10 mouse cellular contexts compared by ENCODE assay signal in the genomic region with DNA sequence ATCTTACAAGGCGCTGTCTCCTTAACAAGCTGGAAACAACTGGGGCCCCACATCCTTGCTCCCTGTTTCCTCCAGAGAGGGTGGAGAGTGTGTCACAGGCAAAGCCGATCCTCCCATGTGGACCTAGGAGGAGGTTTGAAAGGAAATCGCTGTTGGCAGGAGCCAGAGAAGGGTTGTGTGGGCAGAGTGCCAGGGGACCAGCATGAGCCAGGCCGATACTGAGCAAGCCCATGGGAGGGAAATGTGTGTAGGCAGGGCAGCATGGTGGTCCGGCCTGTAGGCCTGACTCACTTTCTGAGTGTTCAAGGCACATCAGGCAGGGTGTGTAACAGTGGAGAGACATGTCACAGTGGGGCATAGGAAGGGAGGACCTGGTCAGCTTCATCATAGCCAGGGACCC. TPM values are rescaled to one million over a fixed set of nuclear protein-coding genes. Genes with fewer than 3 reads are reported as not detected.
DNase-seq lines count a peak whose midpoint lies in the region; ATAC-seq and TF ChIP-seq lines count a peak whose summit lies in the region.
"Had no signal": no experiment of that assay in that cellular context is flagged by ENCODE, and none has a peak within 500 bp of the region (broad histone marks: within the 10 kb centered on the region; RNA-seq: fewer than 3 reads in every experiment).

No protein-coding gene starts in this region.

- 0 out of 2 replicates have a peak, but pooled peaks have one; percentile 28 for ATAC-seq in hindbrain, embryonic 15.5 days (ENCODE audit: low FRiP score, low read depth)
- peak; percentile 47; the same call in 1 of the 2 replicates for ATAC-seq in embryonic facial prominence, embryonic 14.5 days (ENCODE audit: low read depth)
- ATAC-seq in limb, embryonic 14.5 days (ENCODE audit: low FRiP score, low read depth), result 0 out of 2 replicates have a peak, but pooled peaks have one; percentile 31
- no peak for ATAC-seq in activated CD4-positive, CD25-positive, alpha-beta regulatory T cell, adult 4 months
- no peak for ATAC-seq in liver, embryonic 12.5 days
- ATAC-seq: Patski had no signal

- H3K27ac ChIP-seq in hindbrain, embryonic 15.5 days (replicated peaks), result no peak overlapping the region
- H3K27ac ChIP-seq in hindbrain, embryonic 10.5 days, result no peak overlapping the region
- no peak overlapping the region for H3K27ac ChIP-seq in embryonic facial prominence, embryonic 14.5 days (replicated peaks; ENCODE audit: low read depth, low read length)
- H3K27ac ChIP-seq in limb, embryonic 14.5 days (replicated peaks; ENCODE audit: low read depth, low read length), result no peak overlapping the region
- H3K27ac ChIP-seq in liver, embryonic 12.5 days, result no peak overlapping the region
- H3K27ac ChIP-seq: liver, embryonic 14.5 days had no signal

- no peaks in the 10 kb centered on the region for H3K27me3 ChIP-seq in hindbrain, embryonic 15.5 days
- H3K27me3 ChIP-seq in hindbrain, embryonic 10.5 days (ENCODE audit: insufficient read depth, poor library complexity, severe bottlenecking), result peaks cover 28% of the 10 kb centered on the region; the same call in 1 of the 2 replicates
- H3K27me3 ChIP-seq in embryonic facial prominence, embryonic 14.5 days (replicated peaks; ENCODE audit: control insufficient read depth, insufficient read depth, low read length), result no peaks in the 10 kb centered on the region
- no peaks in the 10 kb centered on the region for H3K27me3 ChIP-seq in limb, embryonic 14.5 days (ENCODE audit: control insufficient read depth, insufficient read depth, low read length)
- peaks cover 45% of the 10 kb centered on the region for H3K27me3 ChIP-seq in liver, embryonic 12.5 days (replicated peaks)
- H3K27me3 ChIP-seq: Patski had no signal

- TF ChIP-seq POLR2A in limb, embryonic 14.5 days (IDR thresholded peaks at IDR 0.05; ENCODE audit: borderline replicate concordance, extremely low read depth, insufficient read depth, insufficient read length), result no peak

- no peak overlapping the region for H3K9ac ChIP-seq in hindbrain, embryonic 15.5 days
- H3K9ac ChIP-seq in embryonic facial prominence, embryonic 14.5 days (ENCODE audit: low read depth, low read length), result no peak overlapping the region
- no peak overlapping the region for H3K9ac ChIP-seq in limb, embryonic 14.5 days (ENCODE audit: low read depth, low read length, severe bottlenecking)
- H3K9ac ChIP-seq in liver, embryonic 12.5 days, result no peak overlapping the region
- H3K9ac ChIP-seq: liver, embryonic 14.5 days had no signal

- no peak for DNase-seq in hindbrain, embryonic 10.5 days (ENCODE audit: low spot score)
- DNase-seq in adrenal gland, postnatal 10 days, result peak; percentile 84
- peak; percentile 81 for DNase-seq in embryonic facial prominence, embryonic 14.5 days (ENCODE audit: low spot score)
- no peak for DNase-seq in limb, embryonic 14.5 days (ENCODE audit: low spot score)
- no peak for DNase-seq in neural tube, embryonic 10.5 days (ENCODE audit: extremely low spot score, low spot score)

- H3K4me1 ChIP-seq in hindbrain, embryonic 15.5 days (replicated peaks), result 0 out of 2 replicates have a peak, but pooled peaks cover 9% of the 10 kb centered on the region
- H3K4me1 ChIP-seq in hindbrain, embryonic 10.5 days (replicated peaks), result peaks cover 33% of the 10 kb centered on the region
- H3K4me1 ChIP-seq in embryonic facial prominence, embryonic 14.5 days (ENCODE audit: control insufficient read depth, insufficient read depth, low read length), result peaks cover 17% of the 10 kb centered on the region
- peaks cover 33% of the 10 kb centered on the region for H3K4me1 ChIP-seq in limb, embryonic 14.5 days (ENCODE audit: control insufficient read depth, insufficient read depth, low read length)
- 0 out of 2 replicates have a peak, but pooled peaks cover 3% of the 10 kb centered on the region for H3K4me1 ChIP-seq in liver, embryonic 12.5 days

- no peak overlapping the region for H3K4me3 ChIP-seq in hindbrain, embryonic 15.5 days
- no peak overlapping the region for H3K4me3 ChIP-seq in hindbrain, embryonic 10.5 days
- H3K4me3 ChIP-seq in embryonic facial prominence, embryonic 14.5 days (ENCODE audit: low read depth, low read length), result no peak overlapping the region
- no peak overlapping the region for H3K4me3 ChIP-seq in limb, embryonic 14.5 days (replicated peaks; ENCODE audit: low read length)
- H3K4me3 ChIP-seq in liver, embryonic 12.5 days, result no peak overlapping the region

- no peaks in the 10 kb centered on the region for H3K36me3 ChIP-seq in hindbrain, embryonic 15.5 days
- no peaks in the 10 kb centered on the region for H3K36me3 ChIP-seq in hindbrain, embryonic 10.5 days
- no peaks in the 10 kb centered on the region for H3K36me3 ChIP-seq in embryonic facial prominence, embryonic 14.5 days (ENCODE audit: control insufficient read depth, insufficient read depth, low read length)
- H3K36me3 ChIP-seq in limb, embryonic 14.5 days (ENCODE audit: control insufficient read depth, insufficient read depth, low read length), result no peaks in the 10 kb centered on the region
- no peaks in the 10 kb centered on the region for H3K36me3 ChIP-seq in liver, embryonic 12.5 days

- 49% methylated on average over 5 of the region's 5 CpGs for WGBS in hindbrain, embryonic 15.5 days
- 85% methylated on average over 5 of the region's 5 CpGs for WGBS in hindbrain, embryonic 10.5 days
- 37% methylated on average over 5 of the region's 5 CpGs for WGBS in embryonic facial prominence, embryonic 14.5 days
- WGBS in limb, embryonic 14.5 days, result 48% methylated on average over 5 of the region's 5 CpGs
- WGBS in liver, embryonic 12.5 days (ENCODE audit: insufficient replicate concordance), result 70% methylated on average over 5 of the region's 5 CpGs

- H3K4me2 ChIP-seq in hindbrain, embryonic 15.5 days, result no peak overlapping the region
- no peak overlapping the region for H3K4me2 ChIP-seq in embryonic facial prominence, embryonic 14.5 days (ENCODE audit: low read depth, low read length)
- H3K4me2 ChIP-seq in limb, embryonic 14.5 days (replicated peaks; ENCODE audit: low read depth, low read length, severe bottlenecking), result no peak overlapping the region
- H3K4me2 ChIP-seq in liver, embryonic 12.5 days, result no peak overlapping the region

- H3K9me3 ChIP-seq in hindbrain, embryonic 15.5 days, result no peaks in the 10 kb centered on the region
- H3K9me3 ChIP-seq in hindbrain, embryonic 10.5 days, result no peaks in the 10 kb centered on the region
- no peaks in the 10 kb centered on the region for H3K9me3 ChIP-seq in embryonic facial prominence, embryonic 14.5 days (ENCODE audit: control insufficient read depth, low read length)
- H3K9me3 ChIP-seq in limb, embryonic 14.5 days (ENCODE audit: control insufficient read depth, low read length), result no peaks in the 10 kb centered on the region
- no peaks in the 10 kb centered on the region for H3K9me3 ChIP-seq in liver, embryonic 12.5 days (replicated peaks)

RNA-seq across cellular contexts. Expression of a gene that starts 11.4 kb away (rescaled TPM):
- polyA plus RNA-seq in hindbrain, embryonic 15.5 days (2015; fragmentation: Nextera tagmentation; extraction: Ambion mirVana), result 7.4 and 9.5 TPM in 2 replicates
- polyA plus RNA-seq in hindbrain, embryonic 10.5 days (2016; fragmentation: Nextera tagmentation; extraction: Ambion mirVana), result 10.7 and 12.0 TPM in 2 replicates
- 10 to 100 TPM; 31.6 TPM for total RNA-seq in adrenal gland, postnatal 10 days (2021)
- polyA plus RNA-seq in embryonic facial prominence, embryonic 14.5 days (2014; fragmentation: Nextera tagmentation; extraction: Ambion mirVana), result 16.3 and 19.6 TPM in 2 replicates
- 19.4 and 21.9 TPM in 2 replicates for polyA plus RNA-seq in limb, embryonic 14.5 days (2012; rRNA removed)
- polyA plus RNA-seq in limb, embryonic 14.5 days (2014; fragmentation: Nextera tagmentation; extraction: Ambion mirVana), result 18.0 and 18.8 TPM in 2 replicates
- 1 to 10 TPM; 4.0 to 6.3 TPM for polyA plus RNA-seq in activated CD4-positive, CD25-positive, alpha-beta regulatory T cell, adult 4 months (2017; shearing (Covaris generic))
- polyA plus RNA-seq in liver, embryonic 12.5 days (2016; fragmentation: Nextera tagmentation; extraction: Ambion mirVana), result 0.97 and 1.5 TPM in 2 replicates

RNA-seq across cellular contexts. Expression of a gene that starts 42.6 kb away (rescaled TPM):
- polyA plus RNA-seq in hindbrain, embryonic 15.5 days (2015; fragmentation: Nextera tagmentation; extraction: Ambion mirVana), result 3.0 and 3.4 TPM in 2 replicates
- 4.8 and 5.6 TPM in 2 replicates for polyA plus RNA-seq in hindbrain, embryonic 10.5 days (2016; fragmentation: Nextera tagmentation; extraction: Ambion mirVana)
- 100 to 1,000 TPM; 102 to 133 TPM for total RNA-seq in adrenal gland, postnatal 10 days (2021)
- 14.1 and 14.7 TPM in 2 replicates for polyA plus RNA-seq in embryonic facial prominence, embryonic 14.5 days (2014; fragmentation: Nextera tagmentation; extraction: Ambion mirVana)
- 22.6 and 30.1 TPM in 2 replicates for polyA plus RNA-seq in limb, embryonic 14.5 days (2012; rRNA removed)
- 13.3 and 15.7 TPM in 2 replicates for polyA plus RNA-seq in limb, embryonic 14.5 days (2014; fragmentation: Nextera tagmentation; extraction: Ambion mirVana)
- 1 to 10 TPM; 5.3 to 5.4 TPM for polyA plus RNA-seq in activated CD4-positive, CD25-positive, alpha-beta regulatory T cell, adult 4 months (2017; shearing (Covaris generic))
- polyA plus RNA-seq in liver, embryonic 12.5 days (2016; fragmentation: Nextera tagmentation; extraction: Ambion mirVana), result 8.8 and 9.0 TPM in 2 replicates

Comparison
In these comparisons a context has a peak if more than half of its experiments do, and no peak if none do; other contexts are left out.
1. ATAC-seq: peak in hindbrain, embryonic 15.5 days (single experiment), embryonic facial prominence, embryonic 14.5 days (single experiment) and limb, embryonic 14.5 days (single experiment); none in activated CD4-positive, CD25-positive, alpha-beta regulatory T cell, adult 4 months (single experiment) and liver, embryonic 12.5 days (single experiment).
2. DNase-seq: peak in adrenal gland, postnatal 10 days (single experiment) and embryonic facial prominence, embryonic 14.5 days (single experiment); none in hindbrain, embryonic 10.5 days (single experiment), limb, embryonic 14.5 days (single experiment) and neural tube, embryonic 10.5 days (single experiment).